In genomic region chr12:56525219-56525797, GRCm38 (mm10) we compare ENCODE assay signal across 10 mouse cellular contexts. TPM values are rescaled to one million over a fixed set of nuclear protein-coding genes. Genes with fewer than 3 reads are reported as not detected.
DNase-seq lines count a peak whose midpoint lies in the region; ATAC-seq and TF ChIP-seq lines count a peak whose summit lies in the region.
"Not testable (repeated sequence)": the region's sequence is repeated elsewhere in the genome, so short reads cannot be mapped to it uniquely, and the experiment has no call there.
"Had no signal": no experiment of that assay in that cellular context is flagged by ENCODE, and none has a peak within 500 bp of the region (broad histone marks: within the 10 kb centered on the region; RNA-seq: fewer than 3 reads in every experiment).

No protein-coding gene starts in this region.

- H3K27ac ChIP-seq in forebrain, embryonic 14.5 days (ENCODE audit: low read depth, low read length); hindbrain, embryonic 10.5 days; kidney, adult 2 months (ENCODE audit: insufficient read depth, low read depth, low read length); liver, postnatal 0 days (ENCODE audit: low read depth); midbrain, embryonic 11.5 days (ENCODE audit: low read depth, low read length); neural tube, embryonic 12.5 days: not testable (repeated sequence)

- 6% methylated on average over 8 of the region's 16 CpGs for WGBS in forebrain, embryonic 14.5 days
- WGBS in hindbrain, embryonic 10.5 days, result 4% methylated on average over 11 of the region's 16 CpGs
- 4% methylated on average over 11 of the region's 16 CpGs for WGBS in kidney, adult 2 months
- WGBS in liver, postnatal 0 days (ENCODE audit: insufficient replicate concordance), result 5% methylated on average over 8 of the region's 16 CpGs
- 7% methylated on average over 8 of the region's 16 CpGs for WGBS in midbrain, embryonic 11.5 days
- WGBS in neural tube, embryonic 12.5 days, result 5% methylated on average over 10 of the region's 16 CpGs

- not testable (repeated sequence) for H3K4me1 ChIP-seq in forebrain, embryonic 14.5 days (ENCODE audit: control insufficient read depth, insufficient read depth, low read length); hindbrain, embryonic 10.5 days (replicated peaks); kidney, adult 2 months (ENCODE audit: control insufficient read depth, insufficient read depth, low read length); liver, postnatal 0 days (ENCODE audit: insufficient read depth); midbrain, embryonic 11.5 days (ENCODE audit: control insufficient read depth, insufficient read depth, low read length); neural tube, embryonic 12.5 days

- 0 out of 2 replicates have a peak, but pooled peaks have one; percentile 10 for TF ChIP-seq CTCF in kidney, adult 2 months (conservative IDR thresholded peaks at IDR 0.05; ENCODE audit: insufficient read depth, insufficient read length, low read depth, low read length)
- peak; percentile 11; the same call in 1 of the 2 replicates for TF ChIP-seq CTCF in liver, postnatal 0 days (IDR thresholded peaks at IDR 0.05; ENCODE audit: low read depth)

- H3K4me2 ChIP-seq in forebrain, embryonic 14.5 days (ENCODE audit: low read length), result peak overlapping the region; percentile 25
- H3K4me2 ChIP-seq in liver, postnatal 0 days (ENCODE audit: low read depth, low read length); midbrain, embryonic 11.5 days; neural tube, embryonic 12.5 days (replicated peaks): not testable (repeated sequence)

- H3K9me3 ChIP-seq in forebrain, embryonic 14.5 days (replicated peaks; ENCODE audit: control insufficient read depth, low read length); hindbrain, embryonic 10.5 days; liver, postnatal 0 days (ENCODE audit: low read length); midbrain, embryonic 11.5 days (ENCODE audit: control insufficient read depth, low read length); neural tube, embryonic 12.5 days: not testable (repeated sequence)

- not testable (repeated sequence) for H3K4me3 ChIP-seq in forebrain, embryonic 14.5 days (ENCODE audit: low read depth, low read length); hindbrain, embryonic 10.5 days; kidney, adult 2 months (ENCODE audit: insufficient read depth, low read depth, low read length); liver, postnatal 0 days (ENCODE audit: low read depth, low read length); midbrain, embryonic 11.5 days (ENCODE audit: low read depth, low read length); neural tube, embryonic 12.5 days

- not testable (repeated sequence) for H3K36me3 ChIP-seq in forebrain, embryonic 14.5 days (ENCODE audit: control insufficient read depth, insufficient read depth, low read length); hindbrain, embryonic 10.5 days; kidney, adult 2 months (ENCODE audit: control insufficient read depth, insufficient read depth, low read length); liver, postnatal 0 days (replicated peaks; ENCODE audit: insufficient read depth, low read length); midbrain, embryonic 11.5 days (ENCODE audit: control insufficient read depth, insufficient read depth, low read length); neural tube, embryonic 12.5 days

- not testable (repeated sequence) for TF ChIP-seq POLR2A in kidney, adult 2 months (IDR thresholded peaks at IDR 0.05; ENCODE audit: low read depth, low read length)

- peak; percentile 43 for DNase-seq in embryo, embryonic 9.5 days (ENCODE audit: extremely low spot score)
- DNase-seq in forebrain, embryonic 14.5 days (ENCODE audit: low spot score), result peak; percentile 65
- DNase-seq in hindbrain, embryonic 10.5 days (ENCODE audit: low spot score), result peak; percentile 51
- not testable (repeated sequence) for DNase-seq in kidney, adult 2 months; liver, postnatal 0 days
- DNase-seq in midbrain, embryonic 11.5 days (ENCODE audit: low spot score, missing footprints), result peak; percentile 93

- peak; percentile 76 for ATAC-seq in forebrain, embryonic 14.5 days
- ATAC-seq in liver, postnatal 0 days, result not testable (repeated sequence)
- ATAC-seq in midbrain, embryonic 11.5 days (ENCODE audit: low FRiP score), result peak; percentile 80
- peak; percentile 65 for ATAC-seq in neural tube, embryonic 12.5 days (ENCODE audit: low FRiP score, low read depth)

- not testable (repeated sequence) for H3K9ac ChIP-seq in forebrain, embryonic 14.5 days (ENCODE audit: low read length); liver, postnatal 0 days (replicated peaks); midbrain, embryonic 11.5 days (ENCODE audit: low read length); neural tube, embryonic 12.5 days

- peaks cover 90% of the 10 kb centered on the region for H3K27me3 ChIP-seq in forebrain, embryonic 14.5 days (replicated peaks; ENCODE audit: control insufficient read depth, insufficient read depth, low read length)
- H3K27me3 ChIP-seq in hindbrain, embryonic 10.5 days (ENCODE audit: insufficient read depth, poor library complexity, severe bottlenecking), result peaks cover 98% of the 10 kb centered on the region
- H3K27me3 ChIP-seq in kidney, adult 2 months (replicated peaks; ENCODE audit: control insufficient read depth, insufficient read depth, low read length), result not testable (repeated sequence)
- peaks cover 90% of the 10 kb centered on the region for H3K27me3 ChIP-seq in liver, postnatal 0 days (ENCODE audit: insufficient read depth, low read length)
- H3K27me3 ChIP-seq in midbrain, embryonic 11.5 days (ENCODE audit: control insufficient read depth, insufficient read depth, low read length), result peaks cover 95% of the 10 kb centered on the region
- peaks cover 93% of the 10 kb centered on the region for H3K27me3 ChIP-seq in neural tube, embryonic 12.5 days (replicated peaks)

- TF ChIP-seq EP300 in liver, postnatal 0 days (IDR thresholded peaks at IDR 0.05; ENCODE audit: low read depth), result not testable (repeated sequence)

RNA-seq across cellular contexts. Expression of gene Nkx2-1, which starts 11.4 kb away (rescaled TPM):
- polyA plus RNA-seq in forebrain, embryonic 14.5 days (2014; fragmentation: Nextera tagmentation; extraction: Ambion mirVana), result 13.9 and 15.9 TPM in 2 replicates
- 3.2 and 3.6 TPM in 2 replicates for polyA plus RNA-seq in hindbrain, embryonic 10.5 days (2016; fragmentation: Nextera tagmentation; extraction: Ambion mirVana)
- not detected in 2 replicates for polyA plus RNA-seq in kidney, adult 2 months (2012; rRNA removed)
- not detected in 2 replicates for polyA plus RNA-seq in liver, postnatal 0 days (2015; fragmentation: Nextera tagmentation; extraction: Ambion mirVana)
- 5.6 and 7.0 TPM in 2 replicates for polyA plus RNA-seq in midbrain, embryonic 11.5 days (2014; fragmentation: Nextera tagmentation; extraction: Ambion mirVana)
- not detected in 2 replicates for polyA plus RNA-seq in neural tube, embryonic 12.5 days (2016; fragmentation: Nextera tagmentation; extraction: Ambion mirVana)
- polyA plus RNA-seq: intestine, embryonic 14.5 days; stomach, embryonic 14.5 days; thymus, postnatal 0 days had no signal
